Mouse (Mus musculus) left cerebral cortex, postnatal 4 days (tissue): ENCODE measurements around the gene Ptpn23. TPM values are rescaled to one million over a fixed set of nuclear protein-coding genes. Genes with fewer than 3 reads are reported as not detected.
"Not testable (repeated sequence)": the region's sequence is repeated elsewhere in the genome, so short reads cannot be mapped to it uniquely, and the experiment has no call there.

Experiments used
- DNase-seq: peaks from one replicate; pipeline ENCODE4 v3.0.0-alpha.2; 2022
- intact Hi-C: fragments of 180-260 bp; cut with DNase I; formaldehyde crosslinking; loops from one replicate; pipeline ENCODE4 v1.15.1; 2025
- total RNA-seq, 2 experiments: library from RNA; stranded (reverse); gene quantifications; 2 replicates each; pipeline ENCODE4 v1.2.3; 2021

The Ptpn23 gene
- total RNA-seq, 2 experiments from 2014 or later, result 66.7 to 73.3 TPM

DNA sequence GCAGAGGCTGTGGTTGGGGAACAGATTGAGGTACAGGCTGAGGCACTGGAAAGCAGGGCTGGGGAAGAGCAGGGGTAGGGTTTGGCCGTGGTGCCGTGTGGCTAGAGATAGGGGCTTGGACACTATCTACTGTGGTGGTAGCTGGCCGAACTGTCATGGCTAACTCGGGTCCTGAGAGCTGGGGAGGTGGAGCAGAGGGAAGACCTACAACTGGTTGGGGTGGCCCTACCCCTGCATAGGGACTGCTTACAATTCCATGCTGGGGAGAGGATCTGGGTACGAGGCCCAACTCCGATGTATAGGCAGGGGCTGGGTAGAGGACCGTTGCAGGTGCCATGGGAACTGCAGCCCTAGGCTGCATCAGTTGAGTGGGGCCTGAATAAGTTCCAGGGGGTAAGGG, 20.0 kb downstream of the Ptpn23 start:
- no peak for DNase-seq
- intact Hi-C loops, result no loop called here

DNA sequence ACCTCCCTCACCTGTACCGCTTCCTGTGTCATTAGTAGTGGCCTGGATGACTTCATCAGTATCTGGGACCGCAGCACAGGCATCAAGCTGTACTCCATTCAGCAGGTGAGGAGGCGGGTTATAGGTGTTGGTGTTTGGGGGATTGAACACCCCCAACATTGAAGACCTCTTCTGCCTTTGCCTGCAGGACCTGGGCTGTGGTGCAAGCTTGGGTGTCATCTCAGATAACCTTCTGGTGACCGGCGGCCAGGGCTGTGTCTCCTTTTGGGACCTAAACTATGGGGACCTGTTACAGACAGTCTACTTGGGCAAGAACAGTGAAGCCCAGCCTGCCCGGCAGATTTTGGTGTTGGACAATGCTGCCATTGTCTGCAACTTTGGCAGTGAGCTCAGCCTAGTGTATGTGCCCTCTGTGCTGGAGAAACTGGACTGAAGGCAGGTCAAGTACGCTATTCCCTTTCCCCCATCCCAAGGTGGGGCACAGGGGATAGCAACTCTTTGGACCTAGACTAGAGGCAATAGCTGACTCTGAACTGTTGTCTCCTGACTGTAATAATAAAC, 23.6 kb downstream of the Ptpn23 start:
- intact Hi-C loops, result no loop called here
- no peak for DNase-seq

DNA sequence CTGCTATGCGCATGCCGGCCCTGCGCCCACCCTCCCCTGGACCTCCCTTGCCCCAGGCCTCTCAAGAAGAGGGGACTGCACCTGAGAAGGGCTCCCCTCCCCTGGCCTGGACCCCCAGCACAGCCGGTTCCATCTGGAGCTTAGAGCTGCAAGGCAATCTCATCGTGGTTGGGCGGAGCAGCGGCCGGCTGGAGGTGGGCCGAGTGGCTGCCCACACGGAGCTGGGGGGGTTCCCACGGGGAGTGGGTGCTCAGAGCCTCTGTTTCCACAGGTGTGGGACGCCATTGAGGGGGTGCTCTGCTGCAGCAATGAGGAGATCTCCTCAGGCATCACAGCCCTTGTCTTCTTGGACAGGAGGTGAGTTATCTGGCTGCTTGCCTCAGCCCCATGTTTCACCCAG, 26.7 kb downstream of the Ptpn23 start:
- intact Hi-C loops, result no loop called here
- no peak for DNase-seq

DNA sequence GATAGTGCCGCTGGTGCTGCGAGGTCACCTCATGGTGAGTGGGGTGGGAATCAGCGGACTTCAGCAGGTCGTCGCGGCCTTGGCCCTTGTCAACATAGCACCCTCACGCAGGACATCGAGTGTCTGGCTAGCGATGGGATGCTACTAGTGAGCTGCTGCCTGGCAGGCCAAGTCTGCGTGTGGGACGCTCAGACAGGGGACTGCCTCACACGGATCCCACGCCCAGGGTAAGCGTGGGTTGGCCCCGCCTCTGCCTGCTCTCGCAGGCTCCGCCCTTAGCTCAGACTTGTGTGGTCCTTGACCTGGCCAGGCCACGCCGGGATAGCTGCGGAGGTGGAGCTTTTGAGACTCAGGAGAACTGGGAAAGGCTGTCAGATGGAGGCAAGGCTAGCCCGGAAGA, 27.4 kb downstream of the Ptpn23 start:
- DNase-seq, result no peak
- intact Hi-C loops, result no loop called here

DNA sequence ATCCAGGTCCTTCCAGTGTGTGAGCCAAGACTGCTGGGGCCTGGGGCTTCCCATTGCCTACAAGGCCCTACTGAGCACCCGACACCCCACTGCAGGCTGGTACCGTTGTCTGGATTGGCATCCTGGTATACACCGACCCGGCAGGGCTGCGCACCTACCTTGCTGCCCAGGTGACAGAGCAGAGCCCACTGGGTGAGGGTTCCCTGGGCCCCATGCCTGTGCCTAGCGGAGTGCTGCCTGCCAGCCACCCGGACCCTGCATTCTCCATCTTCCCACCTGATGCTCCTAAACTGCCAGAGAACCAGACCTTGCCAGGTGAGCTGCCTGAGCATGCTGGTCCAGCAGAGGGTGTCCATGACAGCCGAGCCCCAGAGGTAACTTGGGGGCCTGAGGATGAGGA, 28.7 kb downstream of the Ptpn23 start:
- intact Hi-C loops, result no loop called here
- no peak for DNase-seq

DNA sequence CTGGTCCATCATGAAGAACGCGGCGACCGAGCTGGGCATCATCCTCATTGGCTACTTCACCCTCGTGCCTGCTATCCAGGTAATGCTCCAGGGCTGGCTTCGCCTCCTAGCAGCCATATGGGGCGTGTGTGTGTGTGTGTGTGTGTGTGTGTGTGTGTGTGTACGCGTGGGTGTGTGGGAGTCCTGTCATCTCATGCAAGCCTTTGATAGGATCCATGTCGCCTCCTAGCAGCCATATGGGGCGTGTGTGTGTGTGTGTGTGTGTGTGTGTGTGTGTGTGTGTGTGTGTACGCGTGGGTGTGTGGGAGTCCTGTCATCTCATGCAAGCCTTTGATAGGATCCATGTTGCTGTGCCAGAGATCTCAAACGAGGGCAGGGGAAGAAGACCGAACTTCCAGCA, 30.4 kb downstream of the Ptpn23 start:
- intact Hi-C loops, DNase-seq: not testable (repeated sequence)

DNA sequence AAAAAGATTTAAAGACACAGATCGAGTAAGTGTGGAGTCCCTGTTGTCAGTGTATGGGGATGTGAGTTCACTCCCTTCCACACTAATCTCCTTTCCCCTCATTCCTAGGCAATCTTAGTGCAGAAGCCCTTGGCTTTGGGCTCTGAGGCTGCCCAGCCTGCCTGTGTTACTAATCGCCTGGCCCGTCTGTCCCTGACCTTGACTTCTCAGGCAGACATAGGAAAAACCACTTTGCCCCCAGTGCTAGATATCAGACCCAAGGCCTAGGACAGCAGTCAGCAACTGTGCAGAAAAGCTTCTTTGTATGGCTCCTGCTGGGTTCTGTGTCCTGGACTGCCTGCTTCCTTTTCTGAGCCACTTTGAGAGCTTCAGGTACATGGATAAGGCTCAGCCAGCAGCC, 32.3 kb downstream of the Ptpn23 start:
- intact Hi-C loops, result no loop called here
- DNase-seq, result no peak

DNA sequence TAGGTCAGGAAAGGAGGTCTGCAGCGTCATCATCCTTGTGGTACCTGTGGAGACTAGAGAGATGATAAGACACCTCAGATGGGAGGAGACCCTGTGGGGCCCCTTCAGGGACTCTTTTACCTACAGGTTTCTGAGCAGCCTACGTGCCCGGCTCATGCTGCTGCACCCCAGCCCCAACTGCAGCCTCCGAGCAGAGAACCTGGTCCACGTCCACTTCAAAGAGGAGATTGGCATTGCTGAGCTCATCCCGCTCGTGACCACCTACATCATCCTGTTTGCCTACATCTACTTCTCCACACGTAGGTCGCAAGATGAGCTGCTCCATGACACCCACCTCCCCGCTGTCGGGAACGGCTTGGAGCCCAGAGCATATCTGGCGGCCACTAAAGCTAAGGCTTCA, 34.1 kb downstream of the Ptpn23 start:
- intact Hi-C loops, result no loop called here
- DNase-seq, result no peak

DNA sequence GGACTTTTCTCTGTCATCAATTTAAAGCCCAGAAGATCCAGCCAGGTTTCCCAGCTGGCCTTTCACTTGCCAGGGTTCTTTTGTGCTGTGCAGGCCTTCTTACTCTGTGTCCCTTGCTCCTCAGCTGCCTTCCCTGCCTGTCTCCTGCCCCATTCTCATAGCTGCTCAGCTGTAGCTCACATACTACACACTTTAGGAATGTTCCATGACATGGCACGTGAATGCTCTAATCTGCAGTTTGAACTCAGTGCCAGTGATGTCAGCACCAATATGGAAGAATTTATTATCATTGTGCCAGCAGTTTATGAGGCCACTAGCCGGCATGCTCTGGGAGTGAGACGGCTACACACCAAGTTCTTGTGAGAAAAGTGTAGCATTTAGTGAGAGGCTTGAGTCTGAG, 38.2 kb downstream of the Ptpn23 start:
- no peak for DNase-seq
- intact Hi-C loops, result no loop called here

DNA sequence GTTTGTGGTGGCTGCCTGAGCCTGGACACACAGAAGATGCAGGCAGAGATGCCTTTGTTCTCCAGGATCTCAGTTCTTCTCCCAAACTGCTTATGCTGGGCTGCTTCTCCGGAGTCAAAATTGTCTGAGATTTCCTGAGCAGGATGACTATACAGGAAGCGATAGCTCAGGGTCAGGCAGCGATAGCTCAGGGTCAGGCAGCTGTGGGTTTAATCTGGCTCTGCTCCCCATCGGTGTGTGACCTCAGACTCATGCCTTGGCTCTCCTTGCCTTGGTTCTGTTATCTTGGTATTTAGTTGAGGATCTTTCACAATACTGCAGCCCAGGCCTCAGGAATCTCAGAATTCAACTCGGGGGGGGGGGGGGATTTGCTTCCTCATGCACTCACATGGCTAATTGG, 41.3 kb downstream of the Ptpn23 start:
- intact Hi-C loops, result no loop called here

DNA sequence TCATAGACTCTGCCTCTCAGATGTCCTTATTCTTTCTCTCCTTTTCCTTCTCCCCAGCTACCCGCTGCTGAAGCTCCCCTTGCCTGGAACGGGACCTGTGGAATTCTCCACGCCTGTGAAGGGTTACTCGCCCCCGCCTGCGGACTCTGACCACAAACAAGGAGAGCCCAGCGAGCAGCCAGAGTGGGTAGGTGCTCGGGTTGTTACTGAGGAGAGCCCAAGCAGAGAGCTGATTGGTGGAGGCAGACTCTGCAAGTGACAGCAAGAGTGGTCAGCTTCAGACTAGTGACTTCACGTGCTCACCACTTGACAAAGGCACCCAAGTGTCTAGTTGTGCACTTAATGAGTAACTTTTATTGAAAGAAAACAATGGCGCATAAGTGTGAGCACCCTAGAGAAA, 45.7 kb downstream of the Ptpn23 start:
- no peak for DNase-seq
- intact Hi-C loops, result no loop called here

More for the DNA sequence above, 41.3 kb downstream of the Ptpn23 start:
- no peak for DNase-seq

DNA sequence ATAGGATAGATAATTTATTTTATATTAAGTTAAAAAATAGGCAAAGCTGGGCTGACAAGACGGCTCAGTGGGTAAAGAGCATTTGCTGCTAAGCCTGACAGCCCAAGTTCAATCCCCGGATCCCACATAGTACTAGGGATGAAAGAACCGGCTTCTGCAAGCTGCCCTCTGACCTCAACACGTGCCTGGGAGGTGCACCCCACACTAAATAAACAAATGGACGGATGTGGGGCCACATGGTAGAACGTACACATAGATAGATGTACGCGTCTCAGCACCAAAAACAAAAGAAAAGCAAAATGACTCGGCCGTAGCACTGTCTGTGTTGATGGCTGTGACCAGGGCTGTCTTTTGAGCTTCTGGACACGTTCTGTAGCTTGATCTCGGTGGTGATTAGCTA, 46.7 kb downstream of the Ptpn23 start:
- intact Hi-C loops, result no loop called here
- DNase-seq, result no peak

DNA sequence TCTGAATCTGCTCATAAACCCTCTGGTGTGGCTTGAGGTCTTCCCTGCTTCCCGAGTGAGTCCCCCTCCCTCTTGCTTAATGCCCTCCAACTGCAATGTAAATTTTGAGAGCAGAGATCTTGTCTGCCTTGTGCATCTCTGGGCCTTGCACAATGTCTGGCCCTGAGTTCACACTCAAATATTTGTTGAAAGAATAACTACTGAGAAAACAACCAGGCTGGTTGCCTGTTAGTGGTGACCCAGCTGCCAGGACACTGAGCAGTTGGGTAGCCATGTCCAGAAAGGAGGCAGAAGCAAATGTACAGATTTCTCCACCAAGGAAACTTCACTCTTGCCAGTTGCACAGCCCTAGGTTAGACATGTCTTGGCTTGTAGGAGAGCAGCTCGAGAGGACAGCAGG, 49.7 kb downstream of the Ptpn23 start:
- no peak for DNase-seq
- intact Hi-C loops, result no loop called here

DNA sequence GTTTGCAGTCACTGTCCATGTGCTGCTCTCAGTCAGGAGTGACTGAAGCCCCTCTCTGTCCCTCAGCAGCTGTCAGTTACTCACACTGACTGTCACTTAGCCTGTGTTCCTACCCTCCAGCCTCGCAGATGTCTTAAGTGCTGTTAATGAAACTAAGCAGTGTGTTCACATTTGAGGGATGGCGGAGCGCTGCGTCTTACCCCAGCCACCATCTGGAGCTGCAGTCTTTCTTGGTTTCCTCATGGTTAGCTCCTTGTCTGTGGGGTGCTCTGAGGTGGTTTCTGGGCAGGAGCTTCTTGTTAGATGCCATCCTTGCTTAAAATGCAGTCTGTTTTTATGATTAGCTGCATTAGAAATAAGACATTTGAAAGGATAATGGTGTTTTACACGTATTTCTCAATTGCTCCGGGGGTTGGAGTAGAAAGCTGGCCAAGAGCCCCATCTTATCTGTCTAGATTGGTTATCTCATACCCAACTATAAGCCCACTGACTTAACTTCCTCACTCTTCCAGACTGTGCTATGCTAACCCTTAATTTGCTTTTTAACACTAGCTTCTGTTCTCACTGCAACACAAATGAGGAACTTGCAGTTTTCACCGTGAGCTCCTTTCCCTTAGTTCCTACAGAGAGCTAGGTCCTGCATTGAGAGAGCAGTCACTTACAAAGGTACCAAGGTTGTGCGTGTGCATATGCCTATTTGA, 55.9 kb downstream of the Ptpn23 start:
- no peak for DNase-seq
- intact Hi-C loops, result no loop called here

DNA sequence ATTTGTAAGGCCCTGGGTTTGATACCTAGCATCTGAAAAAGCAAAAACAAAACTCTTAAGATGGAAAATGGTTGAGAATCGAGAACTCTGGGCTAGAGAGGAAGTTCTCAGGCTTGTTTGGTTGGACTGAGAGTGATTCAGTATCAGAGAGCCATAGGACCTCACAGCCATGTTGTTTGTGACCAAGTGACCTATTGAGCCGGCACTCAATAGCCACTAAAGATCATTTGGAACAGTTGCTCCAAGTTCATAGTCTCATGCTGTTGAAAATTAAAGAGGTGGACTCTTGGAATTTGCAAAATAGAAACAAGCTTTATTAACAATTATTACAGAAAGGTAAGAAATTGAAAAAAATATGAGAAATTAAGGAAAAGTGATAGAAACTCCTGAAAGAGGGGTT, 56.7 kb downstream of the Ptpn23 start:
- intact Hi-C loops, result no loop called here
- no peak for DNase-seq

DNA sequence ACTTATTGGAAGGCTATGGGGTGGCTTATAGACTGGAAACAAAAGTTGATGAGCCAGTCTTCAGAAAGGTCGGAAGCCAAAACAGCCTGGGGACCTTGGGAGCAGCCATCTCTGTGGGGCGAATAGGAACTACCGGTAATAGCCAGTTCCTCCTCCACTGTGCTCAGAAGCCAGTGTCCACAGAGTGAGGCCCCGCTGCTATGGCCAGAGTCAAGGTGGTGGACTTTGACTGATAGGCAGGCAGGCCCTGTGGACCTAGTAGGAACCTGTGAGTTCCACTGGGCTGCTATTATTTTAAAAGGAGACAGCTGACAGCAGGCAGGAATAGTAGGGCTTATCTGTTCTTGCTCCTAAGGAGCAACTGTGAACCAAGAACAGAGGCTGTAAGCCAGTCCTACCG, 57.4 kb downstream of the Ptpn23 start:
- no peak for DNase-seq
- intact Hi-C loops, result no loop called here

DNA sequence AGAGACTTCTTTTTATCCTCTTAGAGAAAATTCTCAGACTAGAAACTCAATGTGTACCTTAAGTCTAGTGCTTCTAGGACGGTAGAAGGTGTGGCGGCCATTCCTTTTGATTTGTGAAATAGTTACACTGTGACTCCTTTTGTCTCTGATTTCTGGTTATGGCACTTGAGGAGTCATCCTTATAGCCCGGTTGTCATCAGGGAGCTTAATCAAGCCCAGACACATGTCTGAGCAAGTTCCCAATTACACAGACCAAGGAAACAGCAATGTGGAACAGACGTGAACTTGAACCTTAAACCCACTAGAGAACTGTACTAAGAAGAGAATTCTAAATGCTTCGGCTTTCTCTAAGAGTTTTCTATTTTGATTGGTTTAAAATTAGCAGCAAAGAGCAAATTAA, 57.8 kb downstream of the Ptpn23 start:
- intact Hi-C loops, result no loop called here
- DNase-seq, result no peak

DNA sequence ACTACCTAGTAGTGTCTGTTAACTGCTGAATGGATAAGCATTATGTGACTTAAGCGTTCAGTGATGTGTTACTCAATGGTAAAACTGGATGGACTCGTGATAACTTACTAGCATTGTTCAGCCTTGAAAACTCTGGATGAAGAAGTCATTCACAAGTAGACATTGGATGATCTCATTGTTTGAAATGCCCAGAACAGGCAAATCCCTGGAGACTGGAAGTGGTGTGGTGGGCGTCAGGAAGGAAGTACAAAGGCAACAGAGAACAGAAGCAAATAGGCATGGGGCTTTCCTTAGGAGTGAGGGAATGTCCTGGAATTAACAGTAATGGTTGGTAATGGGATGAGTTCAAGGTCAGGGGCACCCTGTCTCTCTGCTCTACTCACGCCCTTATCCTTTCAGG, 59.1 kb downstream of the Ptpn23 start:
- DNase-seq, result no peak
- intact Hi-C loops, result no loop called here

DNA sequence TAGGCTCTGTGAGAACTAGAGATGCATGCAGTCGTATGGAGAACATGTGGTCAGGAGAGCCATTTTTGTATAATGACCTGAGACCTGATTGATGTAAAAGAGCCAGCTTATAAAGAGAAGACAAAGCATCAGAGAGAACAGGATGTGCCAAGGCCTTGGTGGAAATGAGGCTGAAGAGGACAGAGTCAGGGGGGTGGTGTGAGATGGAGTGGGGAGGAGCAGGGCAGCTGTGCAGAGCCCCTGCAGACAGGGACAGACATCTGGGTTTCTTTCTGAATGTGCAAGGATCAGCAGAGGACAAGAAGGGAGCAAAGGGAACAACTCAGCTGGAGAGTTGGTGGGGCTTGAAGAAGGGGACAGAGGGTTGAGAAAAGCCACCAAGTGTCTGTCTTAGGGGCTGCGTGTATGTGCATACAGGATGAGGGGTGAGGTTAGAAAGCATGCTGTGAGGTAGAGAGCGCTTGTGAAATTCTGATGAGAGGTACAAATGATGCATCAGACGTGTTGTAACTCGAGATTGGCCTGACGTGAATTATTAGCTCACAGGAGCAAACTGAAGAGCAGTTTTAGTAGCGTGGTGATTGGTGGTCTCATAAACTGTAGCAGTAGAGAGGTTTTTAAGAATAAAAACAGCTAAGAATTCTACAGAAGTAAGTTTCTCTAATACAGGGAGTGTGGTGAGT, 62.8 kb downstream of the Ptpn23 start:
- intact Hi-C loops, result no loop called here
- DNase-seq, result no peak

DNA sequence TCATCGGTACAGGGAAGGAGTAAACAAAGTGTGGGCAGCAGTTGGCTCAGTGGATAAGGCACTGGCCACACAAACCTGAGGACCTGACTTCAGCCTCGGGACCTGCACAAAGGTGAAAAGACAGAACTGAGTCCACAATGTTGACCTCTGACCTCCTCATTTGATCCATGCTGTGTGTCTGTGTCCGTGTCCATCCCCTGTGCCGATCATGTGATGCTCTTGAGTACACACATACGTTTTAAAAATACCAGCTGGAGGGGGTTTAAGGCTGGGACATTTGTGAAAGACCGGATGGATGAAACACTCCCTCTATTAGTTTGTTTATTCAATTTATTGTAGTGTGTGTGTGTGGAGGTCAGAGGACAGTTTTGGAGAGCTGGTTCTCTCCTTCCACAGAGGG, 64.2 kb downstream of the Ptpn23 start:
- no peak for DNase-seq
- intact Hi-C loops, result no loop called here

DNA sequence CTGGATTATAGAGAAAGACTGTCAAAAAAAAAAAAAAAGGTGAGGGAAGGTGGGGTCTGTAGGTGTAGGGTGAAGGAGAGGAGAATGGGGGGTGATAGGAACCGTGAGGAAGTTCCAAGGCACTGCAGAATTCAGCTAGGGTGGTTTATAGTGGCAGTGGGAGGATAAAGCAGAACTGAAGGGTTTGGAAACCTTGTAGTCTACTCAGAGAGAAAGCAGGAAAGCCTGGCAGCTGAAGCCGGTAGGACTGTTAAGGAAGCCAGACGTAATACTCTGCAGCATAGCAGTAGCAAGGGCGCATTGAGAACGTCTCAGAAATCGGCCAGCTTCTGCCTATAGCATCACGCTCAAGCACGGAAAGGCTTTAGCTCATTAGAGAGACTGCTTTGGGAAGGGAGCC, 66.0 kb downstream of the Ptpn23 start:
- DNase-seq, result no peak
- intact Hi-C loops, result no loop called here

DNA sequence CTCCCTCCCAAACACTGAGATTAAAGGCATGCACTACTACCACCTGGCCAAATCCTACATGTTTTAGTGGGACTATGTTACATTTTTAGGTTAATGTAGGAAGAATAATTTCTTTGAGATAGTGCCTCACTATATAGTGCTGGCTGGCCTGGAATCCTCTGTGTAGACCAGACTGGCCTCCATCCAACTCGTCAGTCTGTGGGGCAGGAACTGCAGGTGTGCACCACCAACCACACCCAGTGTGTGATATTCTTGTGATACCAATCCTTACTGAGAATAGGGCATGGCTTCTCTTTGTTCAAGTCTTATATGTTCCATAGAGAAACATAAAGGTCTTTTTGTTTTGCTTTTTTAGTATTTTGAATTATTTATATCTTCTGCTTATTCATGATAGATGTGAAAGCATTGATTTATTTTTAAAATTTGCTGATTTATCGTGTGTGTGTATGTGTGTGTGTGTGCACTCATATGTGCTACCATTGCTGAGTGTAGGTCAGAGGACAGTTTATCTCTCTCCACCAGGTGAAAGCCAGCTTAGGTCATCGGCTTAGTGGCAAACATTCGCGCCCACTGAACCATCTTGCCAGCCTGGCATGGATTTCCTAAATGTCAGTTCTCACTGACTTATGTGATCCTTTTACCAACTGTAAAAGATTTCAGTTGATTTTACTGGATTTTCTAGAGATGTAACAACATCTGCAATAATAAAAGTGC, 67.8 kb downstream of the Ptpn23 start:
- DNase-seq, result no peak
- intact Hi-C loops, result no loop called here
